Mouse (Mus musculus): Measurements from ENCODE around the gene Ntpcr. TPM values are rescaled to one million over a fixed set of nuclear protein-coding genes. Genes with fewer than 3 reads are reported as not detected.

Gene Ntpcr
- 16.5 and 21.2 TPM in 2 replicates for polyA plus RNA-seq (2011; ENCODE audit: insufficient read length, low read depth, missing spikeins)

- Histone ChIP-seq H3K27ac (ENCODE audit: insufficient read depth, low read length) (no peak within 1 kb of the TSS), H3K4me1 (ENCODE audit: control insufficient read depth, insufficient read depth, low read length) (no peaks in the 10 kb centered on the region), H3K4me3 (ENCODE audit: insufficient read depth, low read length) (no peak within 1 kb of the TSS)
- TF ChIP-seq POLR2A (IDR thresholded peaks at IDR 0.05; ENCODE audit: low read depth, low read length) (no peak), CTCF (IDR thresholded peaks at IDR 0.05; ENCODE audit: borderline replicate concordance, insufficient read depth, low read length) (no peak)
These were observed at the start of gene Ntpcr for GRCm38 (mm10) chr8:125729746-125730145. Gene Ntpcr, plus strand, starts transcription at chr8:125729963.

GRCm38 (mm10) chr8:125680851-125681408 lies 48.8 kb upstream of the Ntpcr start:
- H3K4me3 ChIP-seq (ENCODE audit: insufficient read depth, low read length): no peak overlapping the region
- TF ChIP-seq CTCF (IDR thresholded peaks at IDR 0.05; ENCODE audit: borderline replicate concordance, insufficient read depth, low read length) (no peak), POLR2A (IDR thresholded peaks at IDR 0.05; ENCODE audit: low read depth, low read length) (no peak)
- H3K27ac ChIP-seq (ENCODE audit: insufficient read depth, low read length): no peak overlapping the region
- no peaks in the 10 kb centered on the region for H3K4me1 ChIP-seq (ENCODE audit: control insufficient read depth, insufficient read depth, low read length)

- Histone ChIP-seq H3K27ac (ENCODE audit: insufficient read depth, low read length) (no peak overlapping the region), H3K4me1 (ENCODE audit: control insufficient read depth, insufficient read depth, low read length) (no peaks in the 10 kb centered on the region), H3K4me3 (ENCODE audit: insufficient read depth, low read length) (no peak overlapping the region)
- no peak for TF ChIP-seq POLR2A (IDR thresholded peaks at IDR 0.05; ENCODE audit: low read depth, low read length)
- TF ChIP-seq CTCF (IDR thresholded peaks at IDR 0.05; ENCODE audit: borderline replicate concordance, insufficient read depth, low read length): no peak
These were observed 44.5 kb upstream of the Ntpcr start for GRCm38 (mm10) chr8:125685216-125685760.

- Histone ChIP-seq H3K4me3 (ENCODE audit: insufficient read depth, low read length) (no peak overlapping the region), H3K27ac (ENCODE audit: insufficient read depth, low read length) (no peak overlapping the region), H3K4me1 (ENCODE audit: control insufficient read depth, insufficient read depth, low read length) (no peaks in the 10 kb centered on the region)
- TF ChIP-seq POLR2A (IDR thresholded peaks at IDR 0.05; ENCODE audit: low read depth, low read length) (no peak), CTCF (IDR thresholded peaks at IDR 0.05; ENCODE audit: borderline replicate concordance, insufficient read depth, low read length) (no peak)
These were observed 43.4 kb upstream of the Ntpcr start for GRCm38 (mm10) chr8:125686221-125686865.

GRCm38 (mm10) chr8:125690166-125690915 lies 39.4 kb upstream of the Ntpcr start:
- Histone ChIP-seq H3K4me1 (ENCODE audit: control insufficient read depth, insufficient read depth, low read length) (no peaks in the 10 kb centered on the region), H3K27ac (ENCODE audit: insufficient read depth, low read length) (no peak overlapping the region), H3K4me3 (ENCODE audit: insufficient read depth, low read length) (no peak overlapping the region)
- TF ChIP-seq POLR2A (IDR thresholded peaks at IDR 0.05; ENCODE audit: low read depth, low read length) (no peak), CTCF (IDR thresholded peaks at IDR 0.05; ENCODE audit: borderline replicate concordance, insufficient read depth, low read length) (no peak)

- no peak for TF ChIP-seq CTCF (IDR thresholded peaks at IDR 0.05; ENCODE audit: borderline replicate concordance, insufficient read depth, low read length)
- TF ChIP-seq POLR2A (IDR thresholded peaks at IDR 0.05; ENCODE audit: low read depth, low read length): no peak
- Histone ChIP-seq H3K27ac (ENCODE audit: insufficient read depth, low read length) (no peak overlapping the region), H3K4me3 (ENCODE audit: insufficient read depth, low read length) (no peak overlapping the region), H3K4me1 (ENCODE audit: control insufficient read depth, insufficient read depth, low read length) (no peaks in the 10 kb centered on the region)
These were observed 38.8 kb upstream of the Ntpcr start for GRCm38 (mm10) chr8:125690961-125691360.

- TF ChIP-seq CTCF (IDR thresholded peaks at IDR 0.05; ENCODE audit: borderline replicate concordance, insufficient read depth, low read length): no peak
- no peak for TF ChIP-seq POLR2A (IDR thresholded peaks at IDR 0.05; ENCODE audit: low read depth, low read length)
- Histone ChIP-seq H3K27ac (ENCODE audit: insufficient read depth, low read length) (no peak overlapping the region), H3K4me1 (ENCODE audit: control insufficient read depth, insufficient read depth, low read length) (no peaks in the 10 kb centered on the region), H3K4me3 (ENCODE audit: insufficient read depth, low read length) (no peak overlapping the region)
These were observed 37.3 kb upstream of the Ntpcr start for GRCm38 (mm10) chr8:125692447-125692846.

- no peak overlapping the region for H3K27ac ChIP-seq (ENCODE audit: insufficient read depth, low read length)
- no peak overlapping the region for H3K4me3 ChIP-seq (ENCODE audit: insufficient read depth, low read length)
- TF ChIP-seq POLR2A (IDR thresholded peaks at IDR 0.05; ENCODE audit: low read depth, low read length): no peak
- no peak for TF ChIP-seq CTCF (IDR thresholded peaks at IDR 0.05; ENCODE audit: borderline replicate concordance, insufficient read depth, low read length)
- H3K4me1 ChIP-seq (ENCODE audit: control insufficient read depth, insufficient read depth, low read length): no peaks in the 10 kb centered on the region
These were observed 36.6 kb upstream of the Ntpcr start for GRCm38 (mm10) chr8:125693197-125693596.

- H3K4me1 ChIP-seq (ENCODE audit: control insufficient read depth, insufficient read depth, low read length): no peaks in the 10 kb centered on the region
- H3K4me3 ChIP-seq (ENCODE audit: insufficient read depth, low read length): no peak overlapping the region
- no peak overlapping the region for H3K27ac ChIP-seq (ENCODE audit: insufficient read depth, low read length)
- no peak for TF ChIP-seq CTCF (IDR thresholded peaks at IDR 0.05; ENCODE audit: borderline replicate concordance, insufficient read depth, low read length)
- no peak for TF ChIP-seq POLR2A (IDR thresholded peaks at IDR 0.05; ENCODE audit: low read depth, low read length)
These were observed 33.8 kb upstream of the Ntpcr start for GRCm38 (mm10) chr8:125695951-125696350.

Data from embryonic fibroblast, embryonic 13.5 days (primary cell).